Mouse (Mus musculus) ES-CJ7 (cell line): ENCODE data around the gene Ticrr.

Experiments used
- DNase-seq: peaks from one replicate; pipeline ENCODE4 v3.0.0; 2011; ENCODE audit warnings: low read depth, low spot score

Ticrr gene

DNA sequence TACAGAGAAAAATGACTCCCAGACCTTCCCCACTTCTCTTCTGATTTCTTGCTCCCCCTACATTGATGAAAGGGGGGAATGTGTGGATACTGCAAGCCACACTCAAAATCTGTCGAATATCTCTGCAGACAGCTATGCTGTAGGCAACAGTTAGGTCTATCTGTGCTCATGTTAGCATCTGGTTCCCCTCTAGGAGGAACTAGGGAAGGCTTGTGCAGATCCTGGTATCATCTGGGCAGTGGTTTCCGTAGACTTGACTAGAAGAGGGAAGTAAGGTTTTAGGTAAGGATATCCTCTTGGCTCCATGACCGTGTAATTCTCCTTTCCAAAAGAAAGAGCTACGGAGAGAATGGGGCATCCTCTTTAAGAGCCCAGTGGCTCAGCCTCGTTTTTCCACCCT lies 84.6 kb downstream of the Ticrr start:
- DNase-seq, result no peak

DNA sequence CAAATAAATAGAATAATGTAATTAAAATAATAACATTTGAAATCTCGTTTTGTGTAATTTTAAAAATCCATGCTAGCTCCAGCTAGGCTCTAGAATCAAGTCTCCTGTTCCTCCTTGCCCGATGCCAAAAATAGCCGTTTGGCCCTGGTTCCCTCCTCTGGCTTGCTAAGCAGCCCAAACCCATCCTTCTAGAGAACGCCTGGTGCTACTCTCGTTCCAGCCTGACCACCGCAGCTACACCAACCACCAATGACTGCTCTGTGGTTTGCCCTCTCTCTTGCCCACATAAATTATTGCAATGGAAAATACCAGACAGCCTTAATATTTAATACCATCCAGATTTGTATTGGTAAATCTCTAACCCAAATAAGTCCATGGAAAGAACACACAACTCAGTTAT lies 87.7 kb downstream of the Ticrr start:
- no peak for DNase-seq
